Mouse (Mus musculus): ENCODE results near the gene Fbxl16. TPM values are rescaled to one million over a fixed set of nuclear protein-coding genes. Genes with fewer than 3 reads are reported as not detected.

Fbxl16 gene
- total RNA-seq, 2 experiments from 2014 or later: 664 to 720 TPM

- DNase-seq (ENCODE audit: low spot score in 2 of 2): no peak
Measured at GRCm38 (mm10) chr17:25827546-25828222, 18.8 kb downstream of the Fbxl16 start.

GRCm38 (mm10) chr17:25828223-25828594 lies 19.3 kb downstream of the Fbxl16 start:
- DNase-seq (ENCODE audit: low spot score in 2 of 2): no peak

DNA sequence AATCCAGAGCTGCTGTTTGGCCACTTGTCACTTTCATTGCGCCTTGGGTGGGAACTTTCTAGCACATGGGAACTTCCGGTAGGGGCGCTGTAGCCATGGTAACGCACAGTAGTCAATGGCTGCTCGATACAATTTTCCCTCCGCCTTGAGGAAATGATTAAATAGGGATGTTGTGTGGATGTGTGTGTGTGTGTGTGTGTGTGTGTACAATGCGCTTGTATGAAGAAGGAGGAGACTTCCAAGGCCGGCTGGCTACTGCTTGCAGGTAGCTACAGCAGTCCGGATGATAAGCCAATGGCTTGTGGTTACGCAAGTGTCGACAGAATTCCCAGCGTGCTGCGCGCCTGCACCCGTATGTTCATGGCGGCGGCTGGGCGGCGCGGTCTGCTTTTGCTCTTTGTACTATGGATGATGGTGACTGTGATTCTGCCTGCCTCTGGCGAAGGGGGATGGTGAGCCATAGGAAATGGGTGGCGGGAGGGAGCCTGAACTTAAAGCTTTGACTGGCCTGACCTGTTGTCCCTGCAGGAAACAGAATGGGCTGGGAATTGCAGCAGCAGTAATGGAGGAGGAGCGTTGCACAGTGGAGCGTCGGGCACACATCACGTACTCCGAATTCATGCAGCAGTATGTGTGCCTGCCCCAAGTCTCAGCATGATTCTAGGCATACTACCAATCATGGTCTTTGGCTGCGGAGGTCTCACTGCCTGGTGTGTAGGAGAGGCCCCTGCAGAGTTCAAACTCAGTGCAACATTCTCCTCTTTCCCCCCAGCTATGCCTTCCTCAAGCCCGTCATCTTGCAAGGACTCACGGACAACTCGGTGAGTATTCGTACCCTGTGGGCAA lies 20.1 kb downstream of the Fbxl16 start, which contains the start of gene Jmjd8:
Gene Jmjd8 (plus strand): TSS at position 156 of the 846 bp plus-strand sequence.
- DNase-seq (ENCODE audit: low spot score in 2 of 2): peak; percentile 73 to 92

DNA sequence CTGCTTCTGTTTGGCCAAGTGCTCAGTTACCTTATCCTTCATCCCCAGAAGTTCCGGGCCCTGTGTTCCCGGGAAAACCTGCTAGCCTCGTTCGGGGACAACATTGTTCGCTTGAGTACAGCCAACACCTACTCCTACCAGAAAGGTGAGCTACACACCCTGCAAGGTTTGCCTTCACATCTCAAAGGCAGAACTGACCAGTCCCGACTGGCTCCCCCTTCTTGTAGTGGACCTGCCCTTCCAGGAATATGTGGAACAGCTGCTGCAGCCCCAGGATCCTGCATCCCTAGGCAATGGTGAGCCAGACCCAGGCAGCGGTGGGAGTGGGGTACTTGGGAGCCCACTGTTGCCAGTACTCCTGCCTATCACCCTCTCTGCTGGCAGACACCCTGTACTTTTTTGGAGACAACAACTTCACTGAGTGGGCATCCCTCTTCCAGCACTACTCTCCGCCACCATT lies 20.7 kb downstream of the Fbxl16 start:
- DNase-seq (ENCODE audit: low spot score in 2 of 2): no peak

DNA sequence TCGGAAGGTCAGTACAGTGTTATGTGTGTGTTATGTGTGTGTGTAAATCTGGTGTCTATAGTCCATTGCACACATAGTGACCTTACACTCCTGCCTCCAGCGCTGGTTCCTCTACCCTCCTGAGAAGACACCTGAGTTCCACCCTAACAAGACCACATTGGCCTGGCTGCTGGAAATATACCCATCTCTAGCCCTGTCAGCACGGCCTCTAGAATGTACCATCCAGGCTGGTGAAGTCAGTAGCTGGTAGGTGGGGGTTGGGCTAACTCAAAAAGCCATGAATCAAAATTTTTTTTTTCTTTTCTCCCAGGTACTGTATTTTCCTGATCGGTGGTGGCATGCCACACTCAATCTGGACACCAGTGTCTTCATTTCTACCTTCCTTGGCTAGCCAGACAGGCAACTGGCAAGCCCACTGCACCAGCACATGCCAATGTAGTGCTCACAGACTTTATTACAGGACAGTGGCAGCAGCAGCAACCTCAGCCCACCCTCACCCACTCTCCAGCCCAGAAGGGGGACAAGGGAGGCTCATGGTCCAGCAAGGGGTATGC lies 21.4 kb downstream of the Fbxl16 start:
- no peak for DNase-seq (ENCODE audit: low spot score in 2 of 2)

DNA sequence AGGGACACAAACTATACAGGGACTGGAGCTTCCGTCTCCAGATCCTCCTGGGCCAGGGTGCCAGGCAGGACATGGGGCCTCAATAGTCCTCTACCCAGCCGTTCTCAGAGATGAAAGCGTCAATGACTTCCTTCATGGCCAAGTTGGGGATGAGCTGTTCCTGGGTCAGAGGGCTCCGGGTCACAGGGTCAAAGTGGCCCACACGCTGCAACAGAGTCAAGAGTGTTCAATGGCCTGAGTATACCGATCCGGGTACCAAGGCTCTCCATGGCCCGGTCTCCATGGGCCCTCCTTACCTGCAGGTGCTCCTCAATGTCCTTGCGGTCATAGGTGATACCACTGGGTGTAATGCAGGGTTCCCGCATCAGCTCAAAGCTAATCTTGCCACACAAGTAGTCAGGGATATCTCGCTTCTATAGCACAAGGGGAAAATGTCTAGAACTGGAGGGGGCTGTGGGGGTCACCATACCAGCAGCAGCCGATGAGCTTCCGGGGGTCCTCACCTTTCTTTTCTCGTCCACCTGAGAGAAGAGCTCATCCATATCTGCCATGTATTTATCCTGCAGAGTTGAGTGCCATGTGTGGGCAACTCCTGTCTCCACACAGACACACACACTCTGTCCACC lies 22.0 kb downstream of the Fbxl16 start:
- no peak for DNase-seq (ENCODE audit: low spot score in 2 of 2)

DNA sequence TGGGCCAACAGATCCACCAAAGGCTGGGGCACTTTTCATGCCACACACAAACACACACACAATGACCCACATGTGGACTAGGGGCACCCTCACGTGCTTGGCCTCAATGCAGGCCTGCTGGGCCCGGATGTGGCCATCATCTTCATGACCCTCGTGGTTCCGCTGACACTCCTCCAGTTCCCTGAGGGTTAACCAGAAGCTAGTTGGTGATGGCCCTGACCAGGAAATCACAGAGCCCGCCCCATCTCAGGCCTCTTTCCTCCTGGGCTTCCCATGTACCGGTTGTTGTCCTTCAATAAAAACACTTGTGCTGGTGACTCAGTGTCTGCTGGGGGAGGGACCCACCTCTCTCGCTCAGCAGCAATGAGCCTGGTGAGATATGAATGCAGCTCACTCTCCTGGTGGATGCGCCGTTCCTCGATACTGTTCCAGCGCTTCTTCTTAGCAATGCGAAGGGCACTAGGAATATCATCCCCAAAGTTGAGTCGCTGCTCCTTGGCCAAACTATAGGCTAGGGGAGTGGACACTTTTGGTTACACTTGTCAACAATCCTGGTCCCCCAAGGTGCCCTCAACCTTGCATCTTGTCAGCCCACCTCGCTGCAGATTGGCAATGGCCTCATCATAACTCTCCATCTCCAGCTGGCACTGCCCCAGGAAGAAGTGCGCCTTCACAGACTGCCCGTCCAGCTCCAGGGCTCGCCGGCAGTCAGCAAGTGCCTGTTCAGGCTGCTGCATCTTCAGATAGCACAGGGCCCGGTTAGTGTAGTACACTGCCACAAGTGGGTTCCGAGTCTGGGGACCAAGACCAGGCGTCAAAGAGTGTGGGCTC lies 22.8 kb downstream of the Fbxl16 start:
- no peak for DNase-seq (ENCODE audit: low spot score in 2 of 2)

DNA sequence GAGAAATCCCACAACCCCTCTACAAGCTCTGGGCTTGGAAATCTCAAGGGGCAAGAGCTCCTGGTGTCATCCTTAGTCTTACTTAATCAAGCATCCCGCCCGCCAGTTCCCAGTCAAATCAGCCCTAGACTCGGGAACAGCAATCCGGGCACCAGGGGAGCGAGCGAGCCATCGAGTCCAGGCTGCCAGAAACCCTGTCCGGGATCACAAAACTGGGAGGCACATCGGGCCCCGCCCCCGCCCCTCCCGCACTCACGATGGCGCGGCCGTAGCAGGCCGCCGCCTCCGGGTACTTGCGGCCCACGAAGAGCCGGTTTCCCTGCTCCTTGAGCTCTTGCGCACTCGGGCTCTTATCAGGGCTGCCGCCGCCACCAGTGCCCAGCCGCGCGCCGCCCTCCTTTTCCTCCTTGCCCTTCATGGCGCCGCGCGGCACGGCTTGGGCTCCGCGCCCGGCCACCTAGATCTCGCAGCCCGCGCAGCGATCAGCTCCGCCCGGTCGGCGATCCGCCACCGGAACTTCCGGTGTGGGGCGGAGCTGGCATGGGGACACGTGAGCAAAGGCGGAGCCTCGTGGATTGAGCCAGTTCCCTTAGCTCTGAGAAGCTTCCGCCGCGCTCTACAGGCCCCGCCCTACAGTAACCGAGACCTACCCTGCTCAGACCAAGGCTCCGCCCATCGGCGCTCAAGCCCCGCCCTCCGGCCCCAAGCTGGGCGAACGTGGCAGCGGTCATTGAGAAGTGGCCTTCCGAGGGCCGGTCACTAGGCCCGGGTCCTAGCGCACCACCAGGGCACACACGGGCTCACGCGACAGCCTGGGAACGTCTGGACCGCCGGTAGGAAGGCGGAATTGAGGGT lies 23.8 kb downstream of the Fbxl16 start:
- DNase-seq (ENCODE audit: low spot score in 2 of 2): peak; percentile 96 to 99

DNA sequence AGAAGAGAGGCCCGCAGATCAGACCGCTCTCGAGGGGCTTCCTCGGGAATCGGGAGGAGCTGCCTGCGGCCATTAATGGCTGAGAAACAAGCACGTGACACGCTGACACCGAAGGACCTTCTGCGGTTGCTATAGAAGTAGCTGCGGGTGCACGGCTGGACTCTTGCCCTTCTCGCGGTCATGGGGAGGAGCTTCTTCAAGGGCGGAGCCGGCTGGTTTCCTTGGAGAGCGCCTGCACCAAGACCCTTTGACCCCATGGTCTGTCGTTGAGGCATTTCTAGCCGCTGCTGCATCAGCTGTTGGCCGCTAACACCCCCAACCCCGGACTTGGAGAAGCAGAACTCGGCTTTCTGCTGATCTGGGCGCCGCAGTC lies 24.4 kb downstream of the Fbxl16 start, which contains the start of gene Stub1:
Gene Stub1 (minus strand): TSS at position 114 of the 373 bp plus-strand sequence.
- peak; percentile 79 to 87 for DNase-seq (ENCODE audit: low spot score in 2 of 2)

DNA sequence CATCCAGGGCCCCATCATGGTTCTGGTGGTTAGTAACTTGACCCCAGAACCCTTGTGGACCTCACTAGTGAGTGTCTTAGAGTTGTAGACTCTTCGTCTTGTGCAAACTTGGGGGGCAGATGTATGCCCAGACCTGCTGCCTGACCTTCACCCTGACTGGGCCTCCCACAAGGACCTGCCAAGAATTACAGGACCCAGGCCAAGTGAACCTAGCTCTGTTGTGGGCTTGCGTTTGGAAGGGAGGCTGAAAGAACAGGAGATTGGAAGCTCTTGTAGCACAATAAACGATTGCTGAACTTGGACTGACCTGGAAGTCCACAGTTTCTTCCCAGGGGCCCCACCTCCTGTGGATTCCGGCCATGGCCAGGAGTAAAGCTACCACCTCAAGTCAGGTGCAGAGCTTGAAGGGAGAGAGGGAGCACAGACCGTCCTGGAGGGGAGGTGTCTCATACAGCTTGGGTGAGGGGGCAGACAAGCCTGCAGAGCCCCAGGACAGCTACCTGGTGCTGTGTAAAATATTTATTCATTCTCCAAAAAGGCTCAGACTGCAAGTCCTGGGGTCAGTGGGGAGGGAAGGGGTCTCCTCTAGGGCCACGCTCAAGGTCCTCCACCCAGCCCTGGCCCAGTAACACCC lies 25.2 kb downstream of the Fbxl16 start:
- DNase-seq (ENCODE audit: low spot score in 2 of 2): no peak

- DNase-seq (ENCODE audit: low spot score in 2 of 2): no peak
Measured at GRCm38 (mm10) chr17:25834595-25835222, 25.8 kb downstream of the Fbxl16 start.

- DNase-seq (ENCODE audit: low spot score in 2 of 2): no peak
Measured at GRCm38 (mm10) chr17:25835301-25835700, 26.4 kb downstream of the Fbxl16 start.

- no peak for DNase-seq (ENCODE audit: low spot score in 2 of 2)
Measured at GRCm38 (mm10) chr17:25835816-25836215, 26.9 kb downstream of the Fbxl16 start.

DNA sequence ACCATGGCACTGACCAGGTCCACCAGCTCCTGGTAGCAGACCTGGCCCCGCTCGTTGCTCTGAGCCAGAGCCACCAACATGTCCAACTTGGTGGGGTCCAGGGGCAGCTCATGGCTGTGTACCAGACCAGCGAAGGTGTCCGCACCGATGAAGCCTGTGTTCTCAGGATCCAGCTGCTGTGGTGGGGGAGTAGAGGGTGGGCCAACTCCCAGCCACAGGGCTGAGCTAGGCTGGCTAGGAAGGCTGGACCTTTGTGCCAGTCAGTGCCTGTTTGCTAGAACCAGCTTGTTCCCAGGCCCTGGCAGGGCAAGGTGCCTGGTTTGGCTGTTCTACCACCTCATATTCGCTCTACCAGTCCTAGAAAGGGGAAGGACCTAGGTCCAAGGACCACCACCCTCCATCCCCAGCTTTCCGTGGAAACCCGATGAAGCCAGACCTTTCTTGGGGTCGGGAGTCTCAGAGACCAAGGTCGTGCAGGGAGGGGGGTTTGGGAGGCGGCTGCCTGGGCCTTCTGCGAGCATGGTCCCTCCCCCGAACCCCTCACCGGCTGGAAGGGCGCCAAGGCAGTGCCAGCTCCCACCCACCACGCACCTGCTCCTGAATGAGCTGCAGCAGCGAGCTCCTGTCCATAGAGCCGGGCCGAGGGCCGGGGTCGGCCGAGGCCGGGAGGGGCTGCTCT lies 27.7 kb downstream of the Fbxl16 start:
- DNase-seq (ENCODE audit: low spot score in 2 of 2): peak in 1 of 2 experiments; percentile 50

DNA sequence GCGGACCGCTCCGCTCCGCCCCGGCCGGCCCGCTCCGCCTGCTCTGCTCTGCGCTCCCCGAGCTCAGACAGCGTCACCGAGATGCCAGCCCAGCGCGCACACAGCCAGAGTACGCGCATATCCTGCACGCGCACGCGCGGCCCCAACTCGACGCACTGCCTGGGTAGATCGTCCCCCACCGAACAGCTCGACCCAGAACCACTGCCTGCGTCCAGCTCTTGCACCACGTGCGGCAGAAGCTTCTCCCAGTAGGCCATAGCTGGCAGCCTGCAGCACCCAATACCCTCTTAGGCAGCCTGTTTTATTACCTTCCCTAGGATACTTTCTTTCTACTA lies 28.2 kb downstream of the Fbxl16 start, which contains the start of gene Rhbdl1:
Gene Rhbdl1 (minus strand): TSS at position 220 of the 335 bp plus-strand sequence.
- DNase-seq (ENCODE audit: low spot score in 2 of 2): peak; percentile 84 to 90

DNA sequence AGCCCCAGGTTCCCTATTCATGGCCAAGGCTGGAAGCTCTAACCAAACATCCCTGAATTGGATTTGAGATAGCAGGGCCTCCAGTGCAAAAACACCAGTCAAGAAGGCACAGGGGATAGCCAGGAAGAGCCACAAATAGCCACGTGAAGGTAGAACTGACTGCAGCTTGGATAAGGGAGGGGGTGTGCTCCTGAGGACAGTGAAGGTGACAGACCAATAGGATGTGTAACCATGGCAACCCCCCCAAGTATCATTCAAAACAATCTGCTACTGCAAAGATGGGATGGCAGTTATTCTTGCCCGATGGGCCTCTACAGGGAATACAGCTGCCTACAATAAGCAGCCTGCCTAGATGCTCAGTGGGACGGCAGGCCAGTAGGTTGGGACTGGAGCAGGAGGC lies 28.6 kb downstream of the Fbxl16 start:
- DNase-seq (ENCODE audit: low spot score in 2 of 2): peak in 1 of 2 experiments; percentile 51

GRCm38 (mm10) chr17:25838904-25839303 lies 30.0 kb downstream of the Fbxl16 start:
- no peak for DNase-seq (ENCODE audit: low spot score in 2 of 2)
